Mouse (Mus musculus) forebrain, embryonic 11.5 days (tissue): ENCODE data around the gene Alyref. TPM values are rescaled to one million over a fixed set of nuclear protein-coding genes. Genes with fewer than 3 reads are reported as not detected.
A peak's percentile ranks its signal among the peaks of the same experiment; 100 is the strongest.
"Not testable (repeated sequence)": the region's sequence is repeated elsewhere in the genome, so short reads cannot be mapped to it uniquely, and the experiment has no call there.

Experiments
- ATAC-seq: fragments of 200-750 bp; cut with Nextera tagmentation; replicated peaks from 2 replicates; pipeline ENCODE4 v1.8.0; 2017; ENCODE audit warnings: moderate TSS enrichment; ENCODE audit not compliant: low FRiP score
- DNase-seq: peaks from one replicate; pipeline ENCODE4 v3.0.0-alpha.2; 2017; ENCODE audit warnings: low spot score
- H3K27ac ChIP-seq: fragments of 300-500 bp; sonication (generic); 2 replicates; pipeline ENCODE4 v1.5.1; 2014; ENCODE audit warnings: low read depth, low read length
- H3K27me3 ChIP-seq: fragments of 300-500 bp; sonication (generic); 2 replicates; pipeline ENCODE4 v1.6.1; 2014; ENCODE audit warnings: mild to moderate bottlenecking, low read length, mixed read lengths; ENCODE audit not compliant: control insufficient read depth, insufficient read depth
- H3K36me3 ChIP-seq: fragments of 300-500 bp; sonication (generic); 2 replicates; pipeline ENCODE4 v1.6.1; 2014; ENCODE audit warnings: mild to moderate bottlenecking, low read length, moderate library complexity, mixed read lengths; ENCODE audit not compliant: control insufficient read depth, insufficient read depth
- H3K4me1 ChIP-seq: fragments of 300-500 bp; sonication (generic); replicated peaks from 2 replicates; pipeline ENCODE4 v1.6.1; 2014; ENCODE audit warnings: low read length, mixed read lengths; ENCODE audit not compliant: control insufficient read depth, insufficient read depth
- H3K4me2 ChIP-seq: fragments of 300-500 bp; sonication (generic); 2 replicates; pipeline ENCODE4 v1.6.1; 2014; ENCODE audit warnings: low read depth, mild to moderate bottlenecking, low read length, moderate library complexity, mixed read lengths; ENCODE audit not compliant: severe bottlenecking
- H3K4me3 ChIP-seq: fragments of 300-500 bp; sonication (generic); 2 replicates; pipeline ENCODE4 v1.5.1; 2014; ENCODE audit warnings: low read depth, low read length
- H3K9ac ChIP-seq: fragments of 300-500 bp; sonication (generic); 2 replicates; pipeline ENCODE4 v1.6.1; 2014; ENCODE audit warnings: low read length
- H3K9me3 ChIP-seq: fragments of 300-500 bp; sonication (generic); 2 replicates; pipeline ENCODE4 v1.6.1; 2016; ENCODE audit warnings: low read length, mixed read lengths; ENCODE audit not compliant: control insufficient read depth
- WGBS: fragments of 180-500 bp; shearing (Covaris S2); extraction: QIAGEN DNeasy Blood & Tissue Kit; methylation state at CpG from one replicate; pipeline ENCODE4 v1.1.7; 2014; 5-methylcytosine and 5-hydroxymethylcytosine counted together
- polyA plus RNA-seq: library from polyadenylated mRNA; unstranded; fragments of >200 nt; fragmentation: Nextera tagmentation; extraction: Ambion mirVana; gene quantifications from 2 replicates; pipeline ENCODE4 v1.2.1, GENCODE M21; 2014

The Alyref gene
- polyA plus RNA-seq, 1 experiment from 2014 or later: 808 TPM

GRCm38 (mm10) chr11:120571122-120571521 is 27.0 kb downstream of the Alyref start:
- no peak for ATAC-seq
- Histone ChIP-seq H3K4me2 (peak overlapping the region; percentile 94; the same call in 1 of the 2 replicates), H3K4me3 (peak overlapping the region; percentile 97), H3K36me3 (peaks cover 16% of the 10 kb centered on the region), H3K9me3 (no peaks in the 10 kb centered on the region), H3K9ac (peak overlapping the region; percentile 92), H3K4me1 (peaks cover 12% of the 10 kb centered on the region), H3K27ac (no peak overlapping the region), H3K27me3 (no peaks in the 10 kb centered on the region)
- 86% methylated on average over 3 of the region's 3 CpGs for WGBS
- no peak for DNase-seq

GRCm38 (mm10) chr11:120568324-120568723 is 29.8 kb downstream of the Alyref start:
- no peaks in the 10 kb centered on the region for H3K9me3 ChIP-seq
- ATAC-seq (no peak), DNase-seq (no peak)
- no peak overlapping the region for H3K4me2 ChIP-seq
- H3K4me1 ChIP-seq: peaks cover 9% of the 10 kb centered on the region
- no peaks in the 10 kb centered on the region for H3K27me3 ChIP-seq
- no peak overlapping the region for H3K9ac ChIP-seq
- H3K36me3 ChIP-seq: peaks cover 29% of the 10 kb centered on the region
- H3K27ac ChIP-seq: no peak overlapping the region
- WGBS: 96% methylated on average over 6 of the region's 6 CpGs
- H3K4me3 ChIP-seq: no peak overlapping the region

- H3K4me1 ChIP-seq: no peaks in the 10 kb centered on the region
- ATAC-seq (no peak), DNase-seq (no peak)
- H3K9ac ChIP-seq: no peak overlapping the region
- no peaks in the 10 kb centered on the region for H3K27me3 ChIP-seq
- no peak overlapping the region for H3K27ac ChIP-seq
- no peak overlapping the region for H3K4me2 ChIP-seq
- peaks cover 44% of the 10 kb centered on the region for H3K36me3 ChIP-seq
- 91% methylated on average over 9 of the region's 9 CpGs for WGBS
- H3K9me3 ChIP-seq: no peaks in the 10 kb centered on the region
- no peak overlapping the region for H3K4me3 ChIP-seq
These were observed 33.1 kb downstream of the Alyref start for GRCm38 (mm10) chr11:120565114-120565513.

GRCm38 (mm10) chr11:120562949-120563348 is 35.2 kb downstream of the Alyref start:
- 96% methylated on average over 13 of the region's 13 CpGs for WGBS
- no peak overlapping the region for H3K27ac ChIP-seq

GRCm38 (mm10) chr11:120560952-120561728 is 37.0 kb downstream of the Alyref start:
- H3K27ac ChIP-seq: no peak overlapping the region
- H3K4me3 ChIP-seq: no peak overlapping the region
- H3K4me2 ChIP-seq: no peak overlapping the region
- WGBS: 93% methylated on average over 13 of the region's 13 CpGs
- DNase-seq: no peak
- H3K27me3 ChIP-seq: no peaks in the 10 kb centered on the region
- no peaks in the 10 kb centered on the region for H3K9me3 ChIP-seq
- ATAC-seq: no peak
- peaks cover 39% of the 10 kb centered on the region for H3K36me3 ChIP-seq
- no peaks in the 10 kb centered on the region for H3K4me1 ChIP-seq
- H3K9ac ChIP-seq: no peak overlapping the region

More at GRCm38 (mm10) chr11:120562949-120563348, 35.2 kb downstream of the Alyref start:
- ATAC-seq: no peak
- Histone ChIP-seq H3K9me3 (no peaks in the 10 kb centered on the region), H3K4me2 (no peak overlapping the region), H3K36me3 (peaks cover 45% of the 10 kb centered on the region), H3K27me3 (no peaks in the 10 kb centered on the region), H3K4me3 (no peak overlapping the region), H3K4me1 (no peaks in the 10 kb centered on the region), H3K9ac (no peak overlapping the region)
- DNase-seq: no peak

GRCm38 (mm10) chr11:120558843-120559242 is 39.3 kb downstream of the Alyref start:
- not testable (repeated sequence) for H3K27ac ChIP-seq, H3K4me2 ChIP-seq, ATAC-seq, H3K4me1 ChIP-seq, H3K27me3 ChIP-seq, DNase-seq, H3K9me3 ChIP-seq, H3K9ac ChIP-seq, H3K4me3 ChIP-seq
- peaks cover 29% of the 10 kb centered on the region for H3K36me3 ChIP-seq
- 85% methylated on average over 6 of the region's 6 CpGs for WGBS

GRCm38 (mm10) chr11:120555260-120555659 is 42.9 kb downstream of the Alyref start:
- Histone ChIP-seq H3K36me3 (peaks cover 7% of the 10 kb centered on the region; the same call in 1 of the 2 replicates), H3K9me3 (no peaks in the 10 kb centered on the region), H3K27me3 (no peaks in the 10 kb centered on the region), H3K4me3 (no peak overlapping the region), H3K4me1 (no peaks in the 10 kb centered on the region), H3K4me2 (no peak overlapping the region), H3K27ac (no peak overlapping the region), H3K9ac (no peak overlapping the region)
- DNase-seq (no peak), ATAC-seq (no peak)
- 84% methylated on average over 2 of the region's 2 CpGs for WGBS

GRCm38 (mm10) chr11:120554834-120555233 is 43.3 kb downstream of the Alyref start:
- Histone ChIP-seq H3K4me2 (no peak overlapping the region), H3K36me3 (peaks cover 3% of the 10 kb centered on the region; the same call in 1 of the 2 replicates), H3K27me3 (no peaks in the 10 kb centered on the region), H3K4me1 (peaks cover 3% of the 10 kb centered on the region; the same call in 1 of the 2 replicates), H3K27ac (no peak overlapping the region), H3K9me3 (no peaks in the 10 kb centered on the region), H3K4me3 (no peak overlapping the region), H3K9ac (no peak overlapping the region)
- 86% methylated on average over 7 of the region's 7 CpGs for WGBS
- no peak for DNase-seq
- ATAC-seq: no peak

- H3K4me1 ChIP-seq: peaks cover 3% of the 10 kb centered on the region; the same call in 1 of the 2 replicates
- H3K36me3 ChIP-seq: no peaks in the 10 kb centered on the region
- no peak overlapping the region for H3K9ac ChIP-seq
- no peak overlapping the region for H3K27ac ChIP-seq
- no peaks in the 10 kb centered on the region for H3K9me3 ChIP-seq
- H3K4me3 ChIP-seq: no peak overlapping the region
- DNase-seq: no peak
- H3K27me3 ChIP-seq: no peaks in the 10 kb centered on the region
- no peak overlapping the region for H3K4me2 ChIP-seq
- ATAC-seq: no peak
- 84% methylated on average over 5 of the region's 5 CpGs for WGBS
These were observed 45.4 kb downstream of the Alyref start for GRCm38 (mm10) chr11:120552736-120553135.
